Mouse (Mus musculus) heart, embryonic 10.5 days (tissue): ENCODE measurements around the gene Dcst1. TPM values are rescaled to one million over a fixed set of nuclear protein-coding genes. Genes with fewer than 3 reads are reported as not detected.

ENCODE experiments used
- DNase-seq: peaks from one replicate; pipeline ENCODE4 v3.0.0-alpha.2; 2017; ENCODE audit warnings: low spot score
- H3K27ac ChIP-seq: fragments of 300-500 bp; sonication (generic); 2 replicates; pipeline ENCODE4 v1.5.1; 2016; ENCODE audit warnings: mild to moderate bottlenecking
- H3K27me3 ChIP-seq: fragments of 300-500 bp; sonication (generic); 2 replicates; pipeline ENCODE4 v1.6.1; 2016; ENCODE audit warnings: mild to moderate bottlenecking; ENCODE audit not compliant: poor library complexity, insufficient read depth, severe bottlenecking
- H3K36me3 ChIP-seq: fragments of 300-500 bp; sonication (generic); 2 replicates; pipeline ENCODE4 v1.6.1; 2016; ENCODE audit warnings: mild to moderate bottlenecking, moderate library complexity
- H3K4me1 ChIP-seq: fragments of 300-500 bp; sonication (generic); 2 replicates; pipeline ENCODE4 v1.6.1; 2016; ENCODE audit warnings: mild to moderate bottlenecking
- H3K4me3 ChIP-seq: fragments of 300-500 bp; sonication (generic); 2 replicates; pipeline ENCODE4 v1.5.1; 2016; ENCODE audit warnings: mild to moderate bottlenecking, moderate library complexity
- H3K9me3 ChIP-seq: fragments of 300-500 bp; sonication (generic); 2 replicates; pipeline ENCODE4 v1.6.1; 2016; ENCODE audit warnings: mild to moderate bottlenecking, moderate library complexity
- WGBS: fragments of 180-500 bp; shearing (Covaris S2); methylation state at CpG from one replicate; pipeline ENCODE4 v1.1.7; 2016; 5-methylcytosine and 5-hydroxymethylcytosine counted together
- polyA plus RNA-seq: library from polyadenylated mRNA; unstranded; fragments of >200 nt; fragmentation: Nextera tagmentation; extraction: Ambion mirVana; gene quantifications from 2 replicates; pipeline ENCODE4 v1.2.1, GENCODE M21; 2016

Dcst1 gene
- polyA plus RNA-seq, 1 experiment from 2014 or later: 0.10 TPM

DNA sequence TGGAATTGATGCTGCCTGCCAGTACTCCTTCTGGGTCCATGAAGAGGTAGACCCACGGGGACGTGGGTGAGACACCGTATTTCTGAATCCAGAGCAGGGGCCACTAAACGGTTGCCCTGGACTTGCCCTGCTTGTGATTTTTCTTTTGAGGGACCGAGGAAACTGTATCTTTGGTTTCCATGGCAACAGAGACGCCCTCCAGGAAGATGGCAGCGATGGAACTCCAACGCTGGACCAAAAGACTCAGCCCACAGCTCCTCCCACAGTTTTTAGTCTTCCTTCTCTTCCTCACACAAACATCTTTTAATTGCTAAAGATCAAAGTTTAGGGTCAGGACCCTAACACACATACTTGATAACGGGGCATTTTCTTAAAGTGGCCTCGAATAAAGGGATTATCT lies 33.0 kb downstream of the Dcst1 start:
- H3K4me3 ChIP-seq: no peak overlapping the region
- peaks cover 28% of the 10 kb centered on the region for H3K36me3 ChIP-seq
- peaks cover 35% of the 10 kb centered on the region for H3K27me3 ChIP-seq
- peaks cover 61% of the 10 kb centered on the region for H3K4me1 ChIP-seq
- H3K9me3 ChIP-seq: no peaks in the 10 kb centered on the region
- DNase-seq: no peak
- H3K27ac ChIP-seq: no peak overlapping the region
- WGBS: 55% methylated on average over 10 of the region's 10 CpGs

GRCm38 (mm10) chr3:89331561-89331960 lies 33.5 kb downstream of the Dcst1 start:
- Histone ChIP-seq H3K4me3 (no peak overlapping the region), H3K36me3 (peaks cover 28% of the 10 kb centered on the region), H3K4me1 (peaks cover 58% of the 10 kb centered on the region), H3K9me3 (no peaks in the 10 kb centered on the region), H3K27me3 (peaks cover 38% of the 10 kb centered on the region), H3K27ac (no peak overlapping the region)
- WGBS: 65% methylated on average over 13 of the region's 13 CpGs
- no peak for DNase-seq

GRCm38 (mm10) chr3:89330948-89331347 lies 34.1 kb downstream of the Dcst1 start:
- no peak overlapping the region for H3K27ac ChIP-seq
- H3K4me3 ChIP-seq: 0 out of 2 replicates have a peak overlapping the region, but pooled peaks have one; percentile 12
- peaks cover 28% of the 10 kb centered on the region for H3K36me3 ChIP-seq
- no peaks in the 10 kb centered on the region for H3K9me3 ChIP-seq
- DNase-seq: peak; percentile 88
- peaks cover 52% of the 10 kb centered on the region for H3K4me1 ChIP-seq
- H3K27me3 ChIP-seq: peaks cover 42% of the 10 kb centered on the region
- WGBS: 16% methylated on average over 10 of the region's 10 CpGs

GRCm38 (mm10) chr3:89330346-89330745 lies 34.7 kb downstream of the Dcst1 start:
- H3K27ac ChIP-seq: no peak overlapping the region
- 51% methylated on average over 3 of the region's 3 CpGs for WGBS
- peaks cover 28% of the 10 kb centered on the region for H3K36me3 ChIP-seq
- no peak for DNase-seq
- H3K4me3 ChIP-seq: no peak overlapping the region
- H3K9me3 ChIP-seq: no peaks in the 10 kb centered on the region
- peaks cover 49% of the 10 kb centered on the region for H3K4me1 ChIP-seq
- peaks cover 37% of the 10 kb centered on the region for H3K27me3 ChIP-seq

DNA sequence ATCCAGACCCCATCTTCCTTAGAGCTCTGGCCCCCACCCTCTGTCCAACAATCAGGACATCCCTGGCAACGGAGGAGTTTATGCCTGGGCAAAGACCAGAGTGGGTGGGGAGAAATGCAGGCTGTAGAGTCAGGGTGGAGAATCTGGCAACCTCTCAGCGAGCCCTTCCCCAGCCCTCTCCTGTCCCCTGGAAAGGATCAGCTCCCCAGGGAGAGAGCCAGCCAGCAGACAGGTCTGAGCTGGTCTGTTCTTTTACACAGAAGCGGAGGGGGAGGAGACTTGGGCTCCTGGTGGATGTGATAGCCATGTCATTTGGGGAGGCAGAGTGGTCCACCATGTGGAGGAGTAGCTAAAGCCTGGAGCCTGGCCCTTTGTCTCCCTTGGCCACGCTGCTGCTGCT lies 36.4 kb downstream of the Dcst1 start:
- H3K27ac ChIP-seq: peak overlapping the region; percentile 42; the same call in 1 of the 2 replicates

GRCm38 (mm10) chr3:89327371-89327870 lies 37.6 kb downstream of the Dcst1 start:
- no peaks in the 10 kb centered on the region for H3K9me3 ChIP-seq
- DNase-seq: no peak
- no peak overlapping the region for H3K27ac ChIP-seq
- peaks cover 50% of the 10 kb centered on the region for H3K27me3 ChIP-seq
- 50% methylated on average over 9 of the region's 9 CpGs for WGBS
- no peaks in the 10 kb centered on the region for H3K36me3 ChIP-seq
- H3K4me1 ChIP-seq: peaks cover 46% of the 10 kb centered on the region
- no peak overlapping the region for H3K4me3 ChIP-seq

More for the DNA sequence above, 36.4 kb downstream of the Dcst1 start:
- peaks cover 11% of the 10 kb centered on the region for H3K36me3 ChIP-seq
- no peak overlapping the region for H3K4me3 ChIP-seq
- WGBS: 8% methylated on average over 4 of the region's 4 CpGs
- H3K9me3 ChIP-seq: no peaks in the 10 kb centered on the region
- peaks cover 46% of the 10 kb centered on the region for H3K27me3 ChIP-seq
- no peak for DNase-seq
- peaks cover 49% of the 10 kb centered on the region for H3K4me1 ChIP-seq

DNA sequence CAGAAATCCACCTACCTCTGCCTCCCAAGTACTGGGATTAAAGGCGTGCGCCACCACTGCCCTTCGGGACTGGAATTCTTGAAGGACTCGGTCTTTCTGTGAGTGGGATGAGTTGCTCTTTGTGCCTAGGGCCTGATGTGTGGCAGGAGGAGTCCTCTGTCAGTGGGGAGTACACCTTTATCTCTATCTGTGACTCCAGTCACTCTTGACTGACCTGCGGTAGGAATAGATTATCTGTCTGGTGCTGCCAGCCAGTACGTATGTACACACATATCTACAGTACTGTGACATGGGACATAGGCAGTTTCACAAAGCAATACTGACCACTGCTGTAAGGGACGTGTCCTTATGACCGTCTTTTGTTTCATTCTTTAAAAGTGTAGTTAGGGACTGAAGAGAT lies 39.2 kb downstream of the Dcst1 start:
- peaks cover 48% of the 10 kb centered on the region for H3K4me1 ChIP-seq
- no peak overlapping the region for H3K27ac ChIP-seq
- no peaks in the 10 kb centered on the region for H3K36me3 ChIP-seq
- H3K27me3 ChIP-seq: peaks cover 65% of the 10 kb centered on the region
- 81% methylated on average over 8 of the region's 8 CpGs for WGBS
- no peak overlapping the region for H3K4me3 ChIP-seq
- no peak for DNase-seq
- no peaks in the 10 kb centered on the region for H3K9me3 ChIP-seq

DNA sequence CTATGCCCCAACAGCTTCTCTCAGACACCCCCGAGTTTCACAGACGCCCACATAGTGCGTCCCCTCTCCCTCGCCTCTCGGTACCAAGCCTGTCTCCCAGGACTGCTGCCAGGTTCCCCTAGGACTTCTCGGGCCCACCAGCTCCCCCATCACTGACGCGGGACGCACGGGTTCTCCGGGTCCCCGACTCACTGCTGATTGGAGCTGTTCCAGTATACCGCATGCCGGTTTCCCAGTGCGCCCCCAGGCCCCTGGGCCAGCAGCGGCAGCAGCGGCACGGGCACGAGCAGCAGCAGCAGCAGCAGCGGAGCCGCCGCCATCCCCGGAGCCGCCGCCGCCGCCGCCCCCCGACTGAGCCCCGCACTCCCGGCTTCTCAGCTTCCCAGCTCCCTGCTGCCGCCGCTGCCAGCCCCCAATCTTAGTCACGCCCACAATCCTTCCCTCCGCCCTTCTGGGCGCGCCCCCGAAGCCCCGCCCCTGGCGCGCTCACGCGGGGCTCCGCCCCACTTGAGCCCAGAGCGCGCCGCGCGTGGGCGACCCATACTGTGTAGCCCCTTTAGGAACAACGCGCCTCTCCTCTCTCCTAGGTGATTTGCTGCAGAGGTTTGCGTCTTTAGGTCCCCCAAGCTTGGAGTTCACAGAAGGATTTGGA lies 42.4 kb downstream of the Dcst1 start, which contains the start of gene Efna3:
Gene Efna3 (minus strand): TSS at position 452 of the 652 bp plus-strand sequence.
- WGBS: 1% methylated on average over 53 of the region's 53 CpGs
- H3K27ac ChIP-seq: peak within 1 kb of the TSS; percentile 64
- H3K9me3 ChIP-seq: no peaks in the 10 kb centered on the region
- H3K36me3 ChIP-seq: no peaks in the 10 kb centered on the region
- no peak for DNase-seq
- H3K4me3 ChIP-seq: peak within 1 kb of the TSS; percentile 76
- H3K27me3 ChIP-seq: peaks cover 82% of the 10 kb centered on the region
- peaks cover 52% of the 10 kb centered on the region for H3K4me1 ChIP-seq

DNA sequence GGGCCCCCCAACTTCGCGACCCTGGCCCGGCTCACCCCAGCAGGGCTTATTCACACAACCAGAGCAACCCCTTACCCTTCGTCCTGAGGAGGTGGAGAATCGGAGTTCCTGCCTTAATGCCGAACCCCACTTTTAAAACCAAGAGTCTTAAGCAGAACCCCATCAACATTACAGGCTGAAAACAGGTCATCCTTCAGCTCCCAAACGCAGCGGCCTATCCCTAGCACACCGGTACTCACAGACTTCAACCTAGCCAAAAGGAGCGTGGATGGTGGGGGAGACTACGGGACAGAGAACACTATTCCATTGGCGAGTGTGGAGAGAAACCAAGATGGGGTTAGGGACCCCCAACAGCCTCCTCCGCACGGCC lies 42.9 kb downstream of the Dcst1 start:
- no peak for DNase-seq
- peak overlapping the region; percentile 76 for H3K4me3 ChIP-seq
- no peaks in the 10 kb centered on the region for H3K36me3 ChIP-seq
- no peaks in the 10 kb centered on the region for H3K9me3 ChIP-seq
- peaks cover 82% of the 10 kb centered on the region for H3K27me3 ChIP-seq
- peaks cover 50% of the 10 kb centered on the region for H3K4me1 ChIP-seq
- under 1% methylated on average over 14 of the region's 14 CpGs for WGBS
- H3K27ac ChIP-seq: peak overlapping the region; percentile 64

GRCm38 (mm10) chr3:89321183-89322130 lies 43.6 kb downstream of the Dcst1 start:
- Histone ChIP-seq H3K36me3 (no peaks in the 10 kb centered on the region), H3K27me3 (peaks cover 79% of the 10 kb centered on the region), H3K9me3 (no peaks in the 10 kb centered on the region), H3K27ac (peak overlapping the region; percentile 47), H3K4me3 (peak overlapping the region; percentile 76), H3K4me1 (peaks cover 53% of the 10 kb centered on the region)
- 1% methylated on average over 66 of the region's 66 CpGs for WGBS
- no peak for DNase-seq

GRCm38 (mm10) chr3:89320581-89321182 lies 44.4 kb downstream of the Dcst1 start:
- Histone ChIP-seq H3K4me1 (peaks cover 61% of the 10 kb centered on the region), H3K27me3 (peaks cover 75% of the 10 kb centered on the region), H3K9me3 (no peaks in the 10 kb centered on the region), H3K4me3 (peak overlapping the region; percentile 76), H3K27ac (peak overlapping the region; percentile 47), H3K36me3 (no peaks in the 10 kb centered on the region)
- DNase-seq: no peak
- WGBS: 2% methylated on average over 35 of the region's 41 CpGs

GRCm38 (mm10) chr3:89319591-89320350 lies 45.3 kb downstream of the Dcst1 start:
- H3K4me1 ChIP-seq: peaks cover 70% of the 10 kb centered on the region
- no peak for DNase-seq
- no peaks in the 10 kb centered on the region for H3K36me3 ChIP-seq
- H3K27ac ChIP-seq: 0 out of 2 replicates have a peak overlapping the region, but pooled peaks have one; percentile 42
- WGBS: 4% methylated on average over 58 of the region's 58 CpGs
- peak overlapping the region; percentile 76 for H3K4me3 ChIP-seq
- H3K9me3 ChIP-seq: no peaks in the 10 kb centered on the region
- peaks cover 75% of the 10 kb centered on the region for H3K27me3 ChIP-seq
